Mouse (Mus musculus) neutrophil, adult 59 days (primary cell): ENCODE results near the gene Htra2. TPM values are rescaled to one million over a fixed set of nuclear protein-coding genes. Genes with fewer than 3 reads are reported as not detected.

Source experiments
- total RNA-seq, 2 experiments: library from RNA; stranded (reverse); gene quantifications; 1 replicate in 1 of 2; 2 replicates in 1 of 2; pipeline ENCODE4 v1.2.4; 2023

The Htra2 gene
- 10 to 100 TPM; 46.8 to 56.0 TPM for total RNA-seq

DNA sequence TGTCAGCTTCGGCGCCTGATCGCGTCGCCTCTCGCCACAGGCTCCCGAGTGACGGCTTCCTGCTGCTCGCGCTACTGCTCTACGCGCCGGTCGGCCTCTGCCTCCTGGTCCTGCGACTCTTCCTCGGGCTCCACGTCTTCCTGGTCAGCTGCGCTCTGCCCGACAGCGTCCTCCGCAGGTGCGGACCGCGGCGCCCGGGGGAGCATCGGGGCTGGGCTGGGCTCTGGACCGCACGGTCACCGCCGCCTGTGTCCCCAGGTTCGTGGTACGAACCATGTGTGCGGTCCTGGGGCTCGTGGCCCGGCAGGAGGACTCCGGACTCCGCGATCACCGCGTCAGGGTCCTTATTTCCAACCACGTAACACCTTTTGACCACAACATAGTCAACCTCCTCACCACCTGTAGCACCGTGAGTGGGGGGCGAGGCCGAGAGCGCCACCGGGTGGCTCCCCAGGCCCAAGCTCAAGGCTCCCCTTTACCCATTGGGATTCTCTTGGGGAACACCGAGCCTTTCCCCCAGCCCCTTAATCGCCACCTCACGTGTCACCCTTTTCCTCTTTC is at the start of gene Htra2:
Htra2 (minus strand) TSS at position 403 of the 561 bp plus-strand sequence.

GRCm38 (mm10) chr6:83101316-83101687 is 46.2 kb upstream of the Htra2 start, which contains the start of the genes Ccdc142 and Gm42688:
Gene Ccdc142 (plus strand): TSS chr6:83101601.
Gene Gm42688 (plus strand): TSS chr6:83101617.

DNA sequence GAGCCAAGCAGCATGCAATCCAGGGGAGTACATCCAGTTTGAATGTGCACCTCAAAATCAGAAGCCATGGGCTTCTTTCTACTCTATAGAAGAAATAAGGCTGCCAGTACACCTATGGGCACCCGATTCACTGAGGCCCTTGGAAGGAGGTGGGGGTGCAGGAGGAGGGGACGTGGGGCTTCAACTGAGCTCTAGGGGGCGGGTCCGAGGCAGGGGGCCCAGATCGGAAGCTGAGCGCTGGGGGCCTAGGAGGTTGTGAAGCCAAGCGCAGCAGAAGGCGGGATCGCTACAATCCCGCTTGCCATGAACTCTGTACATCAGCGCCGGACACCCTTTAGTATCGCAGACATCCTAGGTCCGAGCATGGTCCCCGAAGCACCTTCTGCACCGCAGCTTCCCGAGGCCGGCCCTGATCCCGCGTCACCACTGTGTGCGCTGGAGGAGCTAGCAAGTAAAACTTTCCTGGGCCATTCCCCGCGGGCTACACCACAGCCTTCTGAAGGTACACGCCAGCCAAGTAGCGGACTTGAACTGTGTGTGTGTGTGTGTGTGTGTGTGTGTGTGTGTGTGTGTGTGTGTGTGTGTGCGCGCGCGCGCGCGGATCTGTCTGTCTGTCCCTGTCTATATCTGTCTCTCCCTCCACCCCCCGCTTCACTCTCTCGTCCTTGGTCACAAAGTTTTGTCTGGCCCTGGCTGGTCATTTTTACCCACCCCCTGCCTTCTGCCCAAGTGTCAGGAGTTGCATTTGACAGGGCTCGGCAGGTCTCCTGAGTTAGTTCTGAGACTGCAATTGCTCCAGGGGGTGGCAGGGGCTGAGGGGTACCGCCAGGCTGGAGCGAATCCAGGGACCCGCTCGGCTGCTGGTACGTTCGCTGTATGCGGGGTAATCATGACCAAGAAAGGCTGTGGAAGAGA is 31.3 kb upstream of the Htra2 start, which contains the start of gene Lbx2:
Lbx2 (plus strand) TSS at position 247 of the 915 bp plus-strand sequence.

GRCm38 (mm10) chr6:83077630-83078323 is 22.7 kb upstream of the Htra2 start, which contains the start of gene Pcgf1:
Gene Pcgf1 (plus strand): TSS chr6:83077869.

GRCm38 (mm10) chr6:83070247-83070310 is 15.0 kb upstream of the Htra2 start, which contains the start of gene Tlx2:
Gene Tlx2 (minus strand): TSS chr6:83070293.

GRCm38 (mm10) chr6:83057790-83058189 is 2.7 kb upstream of the Htra2 start, which contains the start of gene Dqx1:
Gene Dqx1 (plus strand): TSS chr6:83057844.

DNA sequence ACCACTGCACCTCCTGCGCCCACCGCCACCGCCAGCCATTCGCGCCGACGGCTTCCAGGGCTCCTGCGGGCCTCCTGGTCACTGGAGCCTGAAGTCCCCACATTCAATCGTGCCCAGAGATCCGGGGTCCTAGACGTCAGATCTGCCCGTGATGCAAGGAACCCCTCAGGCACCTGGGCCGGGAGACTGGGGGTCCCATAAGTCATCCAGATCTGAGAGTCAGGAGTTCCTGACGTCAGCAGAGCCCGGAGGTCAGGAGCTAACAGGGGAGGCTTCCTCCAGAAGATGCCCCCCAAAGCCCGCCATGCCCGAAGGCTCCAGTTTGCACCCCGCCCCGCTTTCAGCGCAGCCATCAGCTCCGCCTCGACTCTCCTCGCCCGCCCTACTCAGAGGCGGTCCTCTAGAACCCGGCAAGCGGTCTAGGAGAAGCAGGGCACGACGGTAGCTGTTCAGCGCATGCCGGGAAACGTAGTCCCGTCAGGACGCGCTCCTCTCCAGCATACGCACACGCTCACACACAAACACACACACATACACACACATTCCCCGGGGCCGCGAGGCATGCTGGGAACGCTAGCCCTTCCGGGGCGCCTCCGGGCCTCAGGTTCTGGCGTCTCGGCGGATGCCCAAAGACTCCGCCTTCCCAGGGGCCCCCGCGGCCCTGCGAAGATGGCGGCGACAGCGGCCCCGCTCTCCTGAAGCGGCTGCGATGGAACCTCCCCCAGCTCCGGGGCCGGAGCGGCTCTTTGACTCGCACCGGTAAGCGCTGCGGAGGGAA is 810 bp downstream of the Htra2 start, which contains the start of gene Aup1:
Aup1 (plus strand) TSS at position 448 of the 778 bp plus-strand sequence.

DNA sequence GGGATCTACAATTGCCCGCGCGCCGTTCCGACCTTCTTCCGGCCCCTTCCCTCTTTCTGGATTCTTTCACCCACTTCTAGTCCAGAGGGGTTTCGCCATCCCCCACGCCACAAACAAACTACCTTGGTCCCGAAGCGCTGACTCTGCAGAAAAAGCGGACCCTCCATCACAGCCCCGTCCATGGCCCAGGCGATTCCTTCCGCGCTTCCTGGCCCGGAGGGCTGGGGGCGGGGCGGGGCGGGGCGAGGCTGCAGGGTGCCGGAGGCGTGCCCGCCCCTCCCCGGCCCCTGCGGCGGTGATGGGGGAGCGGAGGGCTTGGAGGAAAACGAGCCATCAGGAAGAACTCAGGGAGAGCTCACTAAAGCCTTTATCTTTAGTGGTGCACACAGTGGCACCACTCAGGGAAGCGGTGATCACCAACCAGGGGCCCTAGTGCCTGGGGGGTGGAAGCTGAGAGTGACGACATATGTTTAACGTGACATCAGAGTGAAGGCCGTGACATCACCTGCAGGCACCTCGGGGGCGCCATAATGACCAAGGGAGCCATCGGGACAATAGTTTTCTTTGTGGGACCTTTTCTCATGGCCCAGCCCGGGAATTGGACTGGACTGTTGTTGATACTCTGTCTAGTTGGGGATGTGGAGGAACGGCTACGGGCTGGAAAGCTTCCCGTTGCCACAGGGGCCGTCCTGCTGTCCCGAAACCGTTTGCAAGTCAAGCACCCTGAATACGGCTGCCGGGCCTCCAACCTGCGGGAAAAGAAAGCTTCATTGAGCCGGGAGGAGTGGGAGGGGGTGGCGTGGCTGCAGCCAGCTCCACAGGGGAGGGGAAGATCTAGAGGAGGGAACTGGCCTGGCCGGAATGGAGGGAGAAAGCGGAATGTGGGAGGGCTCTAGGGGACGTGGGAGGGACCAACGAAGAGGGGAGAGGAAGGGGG is 21.6 kb downstream of the Htra2 start, which contains the start of the genes Dok1 and Loxl3:
Dok1 (minus strand) TSS at position 223 of the 937 bp plus-strand sequence.
Loxl3 (plus strand) TSS at position 925 of the 937 bp plus-strand sequence.

Other genes starting within 250 kb of the Htra2 start
- 10 to 100 TPM; 26.6 to 30.3 TPM for gene Sema4f, start 115.5 kb downstream of the Htra2 start, total RNA-seq
- 1 to 10 TPM; 2.8 to 3.6 TPM for gene M1ap, start 108.4 kb downstream of the Htra2 start, total RNA-seq
- 10 to 100 TPM; 25.4 to 32.9 TPM for gene Dok1, start 21.8 kb downstream of the Htra2 start, total RNA-seq
- under 1 TPM; 0.33 to 0.64 TPM for gene Loxl3, start 21.1 kb downstream of the Htra2 start, total RNA-seq
- gene Aup1, start 752 bp downstream of the Htra2 start, total RNA-seq: 100 to 1,000 TPM; 211 to 234 TPM
- 1 to 10 TPM; 5.6 to 5.9 TPM for gene Dqx1, start 2.6 kb upstream of the Htra2 start, total RNA-seq
- not detected for gene Tlx2, start 15.0 kb upstream of the Htra2 start, total RNA-seq
- gene Pcgf1, start 22.6 kb upstream of the Htra2 start, total RNA-seq: 10 to 100 TPM; 14.6 to 19.6 TPM
- under 1 TPM in 1 of 2 experiments, not detected in 1; 0.60 TPM for gene Lbx2, start 31.1 kb upstream of the Htra2 start, total RNA-seq
- gene Ccdc142, start 46.3 kb upstream of the Htra2 start, total RNA-seq: 1 to 10 TPM; 4.9 to 7.7 TPM
- 1 to 10 TPM; 4.2 to 4.9 TPM for gene Gm42688, start 46.3 kb upstream of the Htra2 start, total RNA-seq
- gene Mrpl53, start 53.8 kb upstream of the Htra2 start, total RNA-seq: 10 to 100 TPM; 23.8 to 24.2 TPM
- gene Mogs, start 60.2 kb upstream of the Htra2 start, total RNA-seq: 10 to 100 TPM; 30.9 to 31.2 TPM
- gene Wbp1, start 66.3 kb upstream of the Htra2 start, total RNA-seq: 10 to 100 TPM; 31.6 to 34.0 TPM
- 10 to 100 TPM; 16.4 to 22.2 TPM for gene Ino80b, start 70.2 kb upstream of the Htra2 start, total RNA-seq
- gene Rtkn, start 80.2 kb upstream of the Htra2 start, total RNA-seq: under 1 TPM; 0.46 to 0.78 TPM
- gene Wdr54, start 101.1 kb upstream of the Htra2 start, total RNA-seq: not detected
- gene 1700003E16Rik, start 101.1 kb upstream of the Htra2 start, total RNA-seq: not detected
- gene Dctn1, start 110.6 kb upstream of the Htra2 start, total RNA-seq: 100 to 1,000 TPM; 113 to 130 TPM
- not detected for gene Slc4a5, start 164.6 kb upstream of the Htra2 start, total RNA-seq